In genomic region chr2:27864491-27865365, GRCm38 (mm10) we compare ENCODE assay signal across 30 mouse cellular contexts. TPM values are rescaled to one million over a fixed set of nuclear protein-coding genes. Genes with fewer than 3 reads are reported as not detected.
DNase-seq lines count a peak whose midpoint lies in the region; ATAC-seq and TF ChIP-seq lines count a peak whose summit lies in the region.
"Had no signal": no experiment of that assay in that cellular context is flagged by ENCODE, and none has a peak within 500 bp of the region (broad histone marks: within the 10 kb centered on the region; RNA-seq: fewer than 3 reads in every experiment).

No protein-coding gene starts in this region.

- TF ChIP-seq CTCF in forebrain, postnatal 0 days (IDR thresholded peaks at IDR 0.05; ENCODE audit: low read depth) = no peak

- H3K9ac ChIP-seq in embryonic facial prominence, embryonic 13.5 days = no peak overlapping the region
- H3K9ac ChIP-seq in limb, embryonic 14.5 days (ENCODE audit: low read depth, low read length, severe bottlenecking) = no peak overlapping the region
- no peak overlapping the region for H3K9ac ChIP-seq in forebrain, postnatal 0 days
- H3K9ac ChIP-seq: embryonic facial prominence, embryonic 12.5 days; forebrain, embryonic 12.5 days; hindbrain, embryonic 13.5 days; liver, embryonic 15.5 days; lung, embryonic 14.5 days; midbrain, embryonic 15.5 days had no signal

- no peak for ATAC-seq in embryonic facial prominence, embryonic 13.5 days (ENCODE audit: insufficient number of reproducible peaks, insufficient read depth, low FRiP score, low TSS enrichment, low read depth)
- ATAC-seq in limb, embryonic 14.5 days (ENCODE audit: low FRiP score, low read depth) = no peak
- ATAC-seq in inflammation-experienced regulatory T-cells, adult 6 months = no peak
- ATAC-seq in forebrain, postnatal 0 days = no peak
- ATAC-seq: intestine, postnatal 0 days; midbrain, embryonic 15.5 days had no signal

- DNase-seq in embryonic facial prominence, embryonic 10.5 days (ENCODE audit: low spot score) = no peak
- DNase-seq in 3134 (ENCODE audit: extremely low read depth, insufficient read length, low spot score) = peak; percentile 64
- peak; percentile 52 for DNase-seq in brain, adult 2 months (ENCODE audit: low read depth, low spot score)
- DNase-seq in limb, embryonic 14.5 days (ENCODE audit: low spot score) = no peak
- no peak for DNase-seq in forebrain, postnatal 0 days
- no peak for DNase-seq in spleen, postnatal 36 days (ENCODE audit: low spot score in 2 of 2)
- DNase-seq: adrenal gland, adult 8-10 months; cerebellum, adult 11 months; cerebellum, adult 9-10 months; cerebellum, postnatal 36 days; heart, postnatal 4 days; kidney, postnatal 36 days; lung, embryonic 14.5 days; right cerebral cortex, postnatal 25 days; thymus, adult 2 months; thymus, postnatal 36 days had no signal

- H3K4me1 ChIP-seq in embryonic facial prominence, embryonic 13.5 days = peaks cover 19% of the 10 kb centered on the region
- 0 out of 2 replicates have a peak, but pooled peaks cover 4% of the 10 kb centered on the region for H3K4me1 ChIP-seq in embryonic facial prominence, embryonic 10.5 days
- peaks cover 13% of the 10 kb centered on the region for H3K4me1 ChIP-seq in limb, embryonic 14.5 days (ENCODE audit: control insufficient read depth, insufficient read depth, low read length)
- H3K4me1 ChIP-seq in forebrain, postnatal 0 days (ENCODE audit: insufficient read depth) = no peaks in the 10 kb centered on the region
- H3K4me1 ChIP-seq: liver, embryonic 15.5 days had no signal

- TF ChIP-seq POLR2A in limb, embryonic 14.5 days (IDR thresholded peaks at IDR 0.05; ENCODE audit: borderline replicate concordance, extremely low read depth, insufficient read depth, insufficient read length) = no peak

- H3K4me3 ChIP-seq in embryonic facial prominence, embryonic 13.5 days = no peak overlapping the region
- no peak overlapping the region for H3K4me3 ChIP-seq in embryonic facial prominence, embryonic 10.5 days
- no peak overlapping the region for H3K4me3 ChIP-seq in limb, embryonic 14.5 days (replicated peaks; ENCODE audit: low read length)
- H3K4me3 ChIP-seq in forebrain, postnatal 0 days (ENCODE audit: low read depth, low read length) = no peak overlapping the region
- H3K4me3 ChIP-seq: embryonic facial prominence, embryonic 12.5 days; forebrain, embryonic 12.5 days; hindbrain, embryonic 13.5 days; layer of hippocampus, adult 2 months; left cerebral cortex, adult 2 months; liver, embryonic 15.5 days; midbrain, embryonic 10.5 days; midbrain, embryonic 15.5 days had no signal

- H3K9me3 ChIP-seq in embryonic facial prominence, embryonic 13.5 days = no peaks in the 10 kb centered on the region
- H3K9me3 ChIP-seq in embryonic facial prominence, embryonic 10.5 days = no peaks in the 10 kb centered on the region
- no peaks in the 10 kb centered on the region for H3K9me3 ChIP-seq in limb, embryonic 14.5 days (ENCODE audit: control insufficient read depth, low read length)
- no peaks in the 10 kb centered on the region for H3K9me3 ChIP-seq in forebrain, postnatal 0 days (ENCODE audit: low read length)
- H3K9me3 ChIP-seq: embryonic facial prominence, embryonic 12.5 days; forebrain, embryonic 12.5 days; hindbrain, embryonic 13.5 days; liver, embryonic 15.5 days; midbrain, embryonic 10.5 days; midbrain, embryonic 15.5 days had no signal

- H3K4me2 ChIP-seq in embryonic facial prominence, embryonic 13.5 days = no peak overlapping the region
- H3K4me2 ChIP-seq in limb, embryonic 14.5 days (replicated peaks; ENCODE audit: low read depth, low read length, severe bottlenecking) = no peak overlapping the region
- no peak overlapping the region for H3K4me2 ChIP-seq in forebrain, postnatal 0 days (ENCODE audit: low read depth)
- H3K4me2 ChIP-seq: embryonic facial prominence, embryonic 12.5 days; forebrain, embryonic 12.5 days; heart, embryonic 11.5 days; hindbrain, embryonic 13.5 days; liver, embryonic 15.5 days; lung, embryonic 14.5 days; midbrain, embryonic 15.5 days had no signal

- 58% methylated on average over 18 of the region's 18 CpGs for WGBS in embryonic facial prominence, embryonic 13.5 days
- 74% methylated on average over 18 of the region's 18 CpGs for WGBS in embryonic facial prominence, embryonic 10.5 days
- WGBS in limb, embryonic 14.5 days = 44% methylated on average over 18 of the region's 18 CpGs
- 80% methylated on average over 18 of the region's 18 CpGs for WGBS in forebrain, postnatal 0 days

- no peaks in the 10 kb centered on the region for H3K27me3 ChIP-seq in embryonic facial prominence, embryonic 13.5 days
- peaks cover 14% of the 10 kb centered on the region for H3K27me3 ChIP-seq in embryonic facial prominence, embryonic 10.5 days (replicated peaks; ENCODE audit: low read depth, poor library complexity, severe bottlenecking)
- no peaks in the 10 kb centered on the region for H3K27me3 ChIP-seq in limb, embryonic 14.5 days (ENCODE audit: control insufficient read depth, insufficient read depth, low read length)
- H3K27me3 ChIP-seq in forebrain, postnatal 0 days (ENCODE audit: insufficient read depth, low read length) = no peaks in the 10 kb centered on the region
- H3K27me3 ChIP-seq: embryonic facial prominence, embryonic 12.5 days; forebrain, embryonic 12.5 days; liver, embryonic 15.5 days; midbrain, embryonic 15.5 days had no signal

- peak overlapping the region; percentile 24; the same call in 1 of the 2 replicates for H3K27ac ChIP-seq in embryonic facial prominence, embryonic 13.5 days
- H3K27ac ChIP-seq in embryonic facial prominence, embryonic 10.5 days (replicated peaks) = no peak overlapping the region
- peak overlapping the region; percentile 48; the same call in 1 of the 2 replicates for H3K27ac ChIP-seq in limb, embryonic 14.5 days (replicated peaks; ENCODE audit: low read depth, low read length)
- H3K27ac ChIP-seq in forebrain, postnatal 0 days (ENCODE audit: low read depth, low read length) = no peak overlapping the region
- H3K27ac ChIP-seq: embryonic facial prominence, embryonic 12.5 days; forebrain, embryonic 12.5 days; hindbrain, embryonic 13.5 days; layer of hippocampus, adult 2 months; left cerebral cortex, adult 2 months; liver, embryonic 15.5 days; midbrain, embryonic 10.5 days; midbrain, embryonic 15.5 days had no signal

- no peaks in the 10 kb centered on the region for H3K36me3 ChIP-seq in embryonic facial prominence, embryonic 13.5 days
- H3K36me3 ChIP-seq in embryonic facial prominence, embryonic 10.5 days (replicated peaks) = no peaks in the 10 kb centered on the region
- no peaks in the 10 kb centered on the region for H3K36me3 ChIP-seq in limb, embryonic 14.5 days (ENCODE audit: control insufficient read depth, insufficient read depth, low read length)
- no peaks in the 10 kb centered on the region for H3K36me3 ChIP-seq in forebrain, postnatal 0 days (ENCODE audit: insufficient read depth)
- H3K36me3 ChIP-seq: embryonic facial prominence, embryonic 12.5 days; forebrain, embryonic 12.5 days; hindbrain, embryonic 13.5 days; liver, embryonic 15.5 days; midbrain, embryonic 10.5 days; midbrain, embryonic 15.5 days had no signal

RNA-seq across cellular contexts. Expression of gene Col5a1, which starts 21.5 kb away (rescaled TPM):
- 104 and 111 TPM in 2 replicates for polyA plus RNA-seq in embryonic facial prominence, embryonic 13.5 days (2015; fragmentation: Nextera tagmentation; extraction: Ambion mirVana)
- polyA plus RNA-seq in embryonic facial prominence, embryonic 10.5 days (2016; fragmentation: Nextera tagmentation; extraction: Ambion mirVana) = 16.5 and 19.3 TPM in 2 replicates
- 298 and 304 TPM in 2 replicates for polyA plus RNA-seq in limb, embryonic 14.5 days (2012; rRNA removed)
- polyA plus RNA-seq in limb, embryonic 14.5 days (2014; fragmentation: Nextera tagmentation; extraction: Ambion mirVana) = 256 and 260 TPM in 2 replicates
- not detected for polyA plus RNA-seq in inflammation-experienced regulatory T-cells, adult 6 months (2017; shearing (Covaris generic))
- total RNA-seq in forebrain, postnatal 0 days (2014; rRNA removed) = 9.0 and 23.6 TPM in 2 replicates
- polyA plus RNA-seq in forebrain, postnatal 0 days (2015; fragmentation: Nextera tagmentation; extraction: Ambion mirVana) = 3.4 and 4.8 TPM in 2 replicates
- total RNA-seq: granulocyte monocyte progenitor cell, adult 5-6 weeks; neutrophil, adult 5-6 weeks had no signal

Comparison
In these comparisons a context has a peak if more than half of its experiments do, and no peak if none do; other contexts are left out.
1. H3K27ac ChIP-seq: peak in embryonic facial prominence, embryonic 13.5 days (single experiment) and limb, embryonic 14.5 days (single experiment); none in embryonic facial prominence, embryonic 10.5 days (single experiment) and forebrain, postnatal 0 days (single experiment).
2. DNase-seq: peak in 3134 (single experiment) and brain, adult 2 months (single experiment); none in embryonic facial prominence, embryonic 10.5 days (single experiment), limb, embryonic 14.5 days (single experiment), forebrain, postnatal 0 days (single experiment) and spleen, postnatal 36 days (0 of 2).